Mouse (Mus musculus) cerebellum, adult 9-11 months (tissue): ENCODE measurements around the gene Msmb.
A peak's percentile ranks its signal among the peaks of the same experiment; 100 is the strongest.
"Not testable (repeated sequence)": the region's sequence is repeated elsewhere in the genome, so short reads cannot be mapped to it uniquely, and the experiment has no call there.

Experiments
- DNase-seq: peaks from one replicate; pipeline ENCODE4 v3.0.0; 2022

Msmb gene

GRCm38 (mm10) chr14:32179393-32180195, 37.8 kb downstream of the Msmb start:
- no peak for DNase-seq

- DNase-seq: no peak
Measured at GRCm38 (mm10) chr14:32180861-32181260, 39.0 kb downstream of the Msmb start.

- DNase-seq: no peak
Measured at GRCm38 (mm10) chr14:32183846-32184245, 42.0 kb downstream of the Msmb start.

- DNase-seq: no peak
Measured at GRCm38 (mm10) chr14:32190627-32191391, 49.0 kb downstream of the Msmb start.

- DNase-seq: no peak
Measured at GRCm38 (mm10) chr14:32191926-32192325, 50.1 kb downstream of the Msmb start.

- DNase-seq: peak; percentile 48
Measured at GRCm38 (mm10) chr14:32192437-32192836, 50.6 kb downstream of the Msmb start.

- DNase-seq: not testable (repeated sequence)
Measured at GRCm38 (mm10) chr14:32193557-32193956, 51.7 kb downstream of the Msmb start.

- DNase-seq: no peak
Measured at GRCm38 (mm10) chr14:32201354-32201753, 59.5 kb downstream of the Msmb start.

- DNase-seq: peak; percentile 86
Measured at GRCm38 (mm10) chr14:32201791-32202451, 60.1 kb downstream of the Msmb start, which contains the start of the genes Timm23 and Parg. Gene Timm23 (minus strand): TSS chr14:32201898. Gene Parg (plus strand): TSS chr14:32201949.
